Mouse (Mus musculus): ENCODE measurements around the gene Shc1. TPM values are rescaled to one million over a fixed set of nuclear protein-coding genes. Genes with fewer than 3 reads are reported as not detected.

The Shc1 gene
- total RNA-seq, 2 experiments from 2014 or later: 45.0 to 47.5 TPM

DNA sequence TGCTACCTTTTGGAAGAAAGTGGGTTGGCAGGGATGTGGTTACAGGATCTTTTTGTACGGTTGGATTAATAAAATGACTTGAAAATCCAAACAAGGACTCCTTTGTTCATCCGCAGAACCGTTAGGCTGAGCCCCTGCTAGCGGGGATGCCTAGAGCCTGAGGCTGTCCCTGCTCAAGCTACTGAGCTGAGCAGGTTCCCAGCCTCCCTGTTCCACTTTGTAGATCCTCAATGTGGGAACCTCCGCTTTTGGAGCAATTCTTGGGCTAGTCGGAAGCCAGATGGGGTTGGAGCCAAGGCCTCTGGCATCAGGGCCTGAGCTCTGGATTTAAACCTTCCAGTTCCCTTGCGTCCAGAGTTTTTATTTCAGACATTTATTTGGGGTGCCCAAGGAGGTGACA lies 16.8 kb downstream of the Shc1 start:
- DNase-seq: no peak
- intact Hi-C loops (cut with DNase I): no loop called here

DNA sequence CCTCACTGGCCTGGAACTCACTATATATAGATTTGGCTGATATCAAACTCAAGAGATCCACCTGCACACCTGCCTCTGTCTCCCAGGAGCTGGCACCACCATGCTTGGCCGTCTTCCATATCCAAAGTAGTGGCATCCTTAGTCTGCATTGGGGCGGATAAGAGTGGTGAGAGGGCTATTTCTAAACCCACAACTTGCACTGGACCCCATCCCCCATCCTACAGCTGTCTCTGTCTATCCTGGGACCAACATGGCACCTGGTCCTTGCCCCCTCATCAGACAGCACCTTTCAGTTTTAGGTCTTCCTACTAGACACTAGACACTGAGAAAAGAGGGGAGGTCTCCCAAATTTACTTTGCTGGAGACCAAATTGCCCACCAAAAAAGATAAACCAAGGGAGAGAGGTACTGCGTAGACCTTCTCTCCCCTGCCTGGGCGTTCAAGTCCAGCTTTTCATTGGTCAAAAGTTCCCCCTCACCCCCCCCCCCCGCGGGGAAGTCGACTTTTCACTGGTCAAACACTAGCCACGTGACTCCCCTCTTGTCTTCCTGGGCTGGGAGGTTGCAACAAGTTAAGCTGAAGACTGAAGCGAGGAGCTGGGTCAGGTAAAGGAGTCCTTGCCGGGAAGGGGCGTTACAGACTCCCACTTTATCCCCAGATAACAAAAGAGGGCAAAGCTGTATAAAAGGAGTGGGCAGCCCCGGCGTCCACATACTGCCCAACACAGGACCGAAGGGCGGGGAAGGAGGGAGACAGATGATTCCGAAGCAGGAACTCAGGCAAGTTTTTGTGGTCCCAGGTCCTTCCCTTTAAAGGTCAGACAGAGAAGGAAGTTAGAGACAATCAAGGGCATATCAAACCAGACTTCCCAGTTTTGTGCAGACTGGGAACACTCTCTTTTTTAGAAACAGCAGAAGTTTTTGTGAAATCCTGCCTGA lies 18.2 kb downstream of the Shc1 start, which contains the start of gene Pbxip1:
Pbxip1 (plus strand) TSS at position 531 of the 938 bp plus-strand sequence.
- intact Hi-C loops (cut with DNase I): no loop called here
- DNase-seq: peak; percentile 62 to 65

GRCm38 (mm10) chr3:89437269-89437668 lies 19.0 kb downstream of the Shc1 start:
- peak in 1 of 2 experiments; percentile 26 for DNase-seq

DNA sequence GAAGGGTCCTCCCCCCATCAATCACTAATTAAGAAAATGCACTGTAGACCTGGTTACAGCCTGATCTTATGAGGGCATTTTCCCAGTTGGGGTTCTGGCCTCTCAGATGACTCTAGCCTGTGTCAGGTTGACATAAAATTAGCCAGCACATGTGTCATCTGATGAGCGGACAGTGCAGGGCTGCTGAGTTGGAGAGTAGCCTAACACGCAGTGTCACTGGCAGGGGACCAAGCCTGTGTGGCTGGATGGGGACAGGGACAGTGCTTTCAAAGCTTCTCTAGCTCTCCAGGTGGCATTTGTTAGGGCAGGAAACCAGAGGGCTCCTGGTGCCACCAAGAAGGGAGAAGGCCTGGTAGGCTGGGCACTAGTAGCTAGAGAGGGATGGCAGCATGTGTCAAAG lies 22.4 kb downstream of the Shc1 start:
- intact Hi-C loops (cut with DNase I): no loop called here
- DNase-seq: no peak

More at GRCm38 (mm10) chr3:89437269-89437668, 19.0 kb downstream of the Shc1 start:
- intact Hi-C loops (cut with DNase I): no loop called here

DNA sequence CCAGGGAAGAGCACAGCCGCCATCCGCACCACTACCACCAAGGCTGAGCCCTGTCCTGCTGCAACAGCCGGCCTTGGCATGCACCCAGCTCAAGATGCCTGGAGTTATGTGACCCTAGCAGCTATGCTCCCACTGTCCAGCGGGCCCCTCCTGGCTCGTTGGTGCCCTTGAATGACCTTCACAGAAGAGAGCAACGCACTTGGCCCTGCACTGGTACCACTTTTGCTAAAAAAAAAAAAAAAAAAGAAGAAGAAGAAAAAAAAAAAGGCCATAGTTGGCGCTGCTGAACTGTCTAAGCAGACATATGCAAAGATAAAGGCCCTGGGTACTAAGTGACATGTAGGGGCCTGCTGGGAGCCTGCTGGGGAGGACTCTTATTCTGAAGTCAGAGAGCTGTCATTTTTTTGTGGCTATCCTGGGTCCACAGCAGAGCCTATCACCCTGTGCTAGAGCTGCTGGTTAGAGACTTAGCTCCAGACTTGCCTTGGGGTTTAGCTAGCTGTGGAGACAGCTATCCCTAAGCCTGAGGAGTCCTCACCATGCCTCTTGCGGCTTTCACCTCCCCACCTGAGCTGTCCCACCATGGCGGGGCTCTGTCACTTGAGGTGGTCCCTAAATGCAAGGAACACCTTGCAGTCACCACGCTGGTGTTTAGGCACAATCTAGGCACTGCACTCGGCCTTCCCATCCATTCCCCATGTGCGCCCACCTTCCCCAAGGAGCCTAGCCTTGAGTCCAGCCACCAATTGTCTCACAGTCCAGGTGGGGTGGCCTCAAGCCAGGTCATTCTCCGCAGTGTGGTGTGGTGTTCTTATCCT lies 30.7 kb downstream of the Shc1 start:
- peak; percentile 64 to 66 for DNase-seq
- intact Hi-C loops (cut with DNase I): loop anchor here (2.0 kb wide), 1 partner anchor 52 kb away; no protein-coding TSS in a partner anchor

DNA sequence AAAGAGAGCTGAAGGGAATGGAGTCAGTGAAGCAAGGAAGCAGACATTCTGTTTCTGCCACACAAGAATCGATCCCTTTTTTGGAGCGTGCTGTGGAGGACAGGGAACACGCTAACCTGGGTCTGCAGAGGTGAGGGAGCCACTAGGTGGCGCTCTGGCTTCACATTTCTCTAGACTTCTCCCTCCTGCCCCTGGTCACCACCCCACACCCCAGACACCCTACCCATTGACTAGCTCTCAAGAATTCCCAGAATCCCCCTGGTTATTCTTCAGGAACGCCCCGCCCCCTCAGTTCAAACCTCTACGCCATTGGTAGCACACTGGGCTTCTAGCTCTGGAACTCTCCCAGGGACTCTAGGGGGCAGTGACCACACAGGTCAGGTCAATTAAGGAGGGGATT lies 31.3 kb downstream of the Shc1 start:
- intact Hi-C loops (cut with DNase I): loop anchor here (2.0 kb wide), 1 partner anchor 53 kb away; no protein-coding TSS in a partner anchor
- DNase-seq: peak; percentile 76 to 80

- no peak for DNase-seq
- intact Hi-C loops (cut with DNase I): loop anchor here (5.0 kb wide), 1 partner anchor 35 kb away; no protein-coding TSS in a partner anchor
Measured at GRCm38 (mm10) chr3:89451916-89452315, 33.7 kb downstream of the Shc1 start.

GRCm38 (mm10) chr3:89454401-89455177 lies 36.3 kb downstream of the Shc1 start, which contains the start of gene Pmvk:
TSS of gene Pmvk (plus strand) at chr3:89454541.
- no peak for DNase-seq
- intact Hi-C loops (cut with DNase I): loop anchor here (5.0 kb wide), 2 partner anchors 33 to 233 kb away; no protein-coding TSS in a partner anchor

- no peak for DNase-seq
- intact Hi-C loops (cut with DNase I): loop anchor here (5.0 kb wide), 1 partner anchor 231 kb away; no protein-coding TSS in a partner anchor
Measured at GRCm38 (mm10) chr3:89455786-89456285, 37.6 kb downstream of the Shc1 start.

GRCm38 (mm10) chr3:89456726-89457665 lies 38.8 kb downstream of the Shc1 start:
- peak; percentile 73 to 79 for DNase-seq
- intact Hi-C loops (cut with DNase I): loop anchor here (5.0 kb wide), 1 partner anchor 230 kb away; no protein-coding TSS in a partner anchor

DNA sequence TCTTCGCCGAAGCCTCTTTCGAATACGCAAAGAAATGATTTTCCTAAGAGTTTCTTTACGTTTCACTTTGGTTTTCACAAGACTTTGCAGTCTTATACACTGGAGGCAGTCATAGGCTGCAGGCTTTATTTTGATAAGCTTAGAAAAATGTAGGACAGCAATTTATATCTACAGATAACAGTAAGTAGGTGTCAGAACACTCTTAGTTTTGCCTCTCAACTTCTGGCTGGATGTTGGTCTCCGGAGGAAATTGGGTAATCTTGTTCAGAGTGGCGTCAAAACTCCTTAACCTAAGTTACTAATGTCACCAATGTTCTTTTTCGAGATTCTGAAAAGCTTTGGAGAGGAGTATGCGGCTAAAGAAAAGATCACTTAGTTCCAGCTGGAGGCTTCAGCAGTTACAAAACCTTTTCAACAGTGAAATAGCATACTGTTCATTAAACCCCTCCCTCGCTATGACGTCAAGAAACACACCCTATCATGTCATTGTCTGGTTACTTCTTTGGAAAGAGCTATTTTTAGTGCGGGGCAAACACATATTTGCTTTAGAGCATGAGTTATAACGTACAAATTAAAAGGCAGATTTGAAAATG lies 40.2 kb downstream of the Shc1 start:
- intact Hi-C loops (cut with DNase I): loop anchor here (5.0 kb wide), 1 partner anchor 229 kb away; no protein-coding TSS in a partner anchor
- peak in 1 of 2 experiments; percentile 17 for DNase-seq

DNA sequence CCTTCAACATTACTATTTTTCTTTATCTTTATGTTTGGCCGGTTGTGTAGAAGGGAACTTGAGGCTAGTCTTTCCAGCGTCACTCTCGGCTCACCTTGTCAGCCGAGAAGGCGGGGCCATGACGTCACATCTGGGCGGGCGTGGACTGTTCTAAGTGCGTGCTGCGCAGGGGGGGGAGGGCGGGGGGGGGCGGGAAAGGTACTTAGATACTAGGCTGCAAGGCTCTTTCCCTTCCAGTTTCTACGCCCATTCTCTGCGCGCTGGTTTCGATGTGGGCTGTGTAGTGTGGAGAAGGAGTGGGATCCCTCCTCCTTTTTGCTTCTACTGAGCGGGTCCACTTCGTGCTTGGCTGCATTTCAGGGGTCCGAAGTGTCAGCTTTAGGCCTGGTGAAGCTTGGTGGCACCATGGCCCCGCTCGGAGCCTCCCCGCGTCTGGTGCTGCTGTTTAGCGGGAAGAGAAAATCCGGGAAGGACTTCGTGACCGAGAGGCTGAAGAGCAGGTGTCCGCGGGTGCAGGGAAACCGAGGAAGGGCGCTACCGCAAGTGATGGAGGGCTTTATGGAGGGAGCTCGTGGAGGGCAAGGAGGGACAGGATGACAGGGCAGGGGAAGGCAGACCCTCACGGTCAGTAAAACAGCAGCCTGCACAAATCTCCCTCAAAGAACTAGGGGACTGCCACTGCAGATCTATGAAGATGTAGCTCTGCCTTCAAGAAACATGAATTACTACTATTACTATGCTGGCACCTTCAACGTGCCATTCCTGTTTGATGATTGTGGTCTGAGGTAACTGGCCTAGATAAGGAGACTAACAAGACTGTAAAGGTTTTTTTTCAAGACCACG lies 40.9 kb downstream of the Shc1 start:
- peak; percentile 91 to 94 for DNase-seq
- intact Hi-C loops (cut with DNase I): loop anchor here (5.0 kb wide), 1 partner anchor 228 kb away; no protein-coding TSS in a partner anchor

- intact Hi-C loops (cut with DNase I): no loop called here
- DNase-seq: no peak
Measured at GRCm38 (mm10) chr3:89468268-89468667, 50.0 kb downstream of the Shc1 start.

DNA sequence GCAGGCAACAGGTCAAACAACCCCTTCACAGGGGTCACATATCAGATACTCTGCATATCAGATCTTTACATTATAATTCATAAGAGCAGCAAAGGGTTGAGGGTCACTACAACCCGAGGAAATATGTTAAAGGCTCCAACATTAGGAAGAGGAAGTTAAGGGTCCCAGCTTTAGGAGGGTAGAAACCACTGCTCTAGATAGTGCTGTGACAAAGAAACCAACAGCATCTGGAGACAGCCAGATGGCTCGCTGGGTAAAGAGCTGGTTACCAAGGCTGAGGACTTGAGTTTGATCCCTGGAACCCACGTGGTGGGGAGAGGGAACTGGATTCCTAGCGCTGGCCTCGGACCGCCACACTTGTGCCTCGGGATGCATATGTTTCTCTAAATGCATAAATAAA lies 54.0 kb downstream of the Shc1 start:
- intact Hi-C loops (cut with DNase I): no loop called here
- no peak for DNase-seq

- DNase-seq: no peak
- intact Hi-C loops (cut with DNase I): no loop called here
Measured at GRCm38 (mm10) chr3:89473838-89474237, 55.6 kb downstream of the Shc1 start.

GRCm38 (mm10) chr3:89479055-89479454 lies 60.8 kb downstream of the Shc1 start:
- intact Hi-C loops (cut with DNase I): no loop called here

More at GRCm38 (mm10) chr3:89479055-89479454, 60.8 kb downstream of the Shc1 start:
- no peak for DNase-seq
